Mouse (Mus musculus) T-helper 2 cell (primary cell): ENCODE data around the gene Six5.

ENCODE experiments used
- in situ Hi-C: fragments of 300-600 bp; cut with MboI, MseI; formaldehyde crosslinking; loops from one replicate; pipeline ENCODE4 v1.15.1; 2025; ENCODE audit warnings: high pct_unique_total_duplicates

Gene Six5

DNA sequence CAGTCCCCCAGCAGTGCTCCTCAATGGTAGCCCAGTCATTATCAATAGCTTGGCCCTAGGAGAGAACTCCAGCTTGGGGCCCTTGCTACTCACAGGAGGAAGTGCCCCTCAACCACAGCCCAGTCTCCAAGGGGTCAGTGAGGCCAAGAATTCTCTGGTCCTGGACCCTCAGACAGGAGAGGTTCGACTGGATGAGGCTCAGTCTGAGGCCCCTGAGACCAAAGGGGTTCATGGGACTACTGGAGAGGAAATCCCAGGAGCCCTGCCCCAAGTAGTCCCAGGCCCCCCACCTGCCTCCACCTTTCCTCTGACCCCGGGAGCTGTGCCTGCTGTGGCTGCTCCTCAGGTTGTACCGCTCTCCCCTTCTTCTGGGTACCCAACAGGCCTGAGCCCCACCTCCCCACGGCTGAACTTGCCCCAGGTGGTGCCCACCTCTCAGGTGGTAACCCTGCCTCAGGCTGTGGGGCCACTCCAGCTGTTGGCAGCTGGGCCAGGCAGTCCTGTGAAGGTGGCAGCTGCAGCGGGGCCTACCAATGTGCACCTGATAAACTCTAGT lies 2.1 kb downstream of the Six5 start:
- in situ Hi-C loops, result no loop called here

DNA sequence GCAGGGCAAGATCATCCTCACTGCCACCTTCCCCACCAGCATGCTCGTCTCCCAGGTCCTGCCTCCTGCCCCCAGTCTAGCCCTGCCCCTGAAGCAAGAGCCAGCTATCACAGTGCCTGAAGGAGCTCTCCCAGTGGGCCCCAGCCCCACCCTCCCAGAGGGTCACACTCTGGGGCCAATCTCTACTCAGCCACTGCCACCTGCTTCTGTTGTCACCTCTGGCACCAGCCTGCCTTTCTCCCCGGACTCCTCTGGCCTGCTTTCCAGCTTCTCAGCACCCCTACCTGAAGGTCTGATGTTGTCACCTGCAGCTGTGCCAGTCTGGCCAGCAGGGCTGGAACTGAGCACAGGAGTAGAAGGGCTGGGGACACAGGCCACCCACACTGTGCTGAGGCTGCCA lies 2.8 kb downstream of the Six5 start:
- in situ Hi-C loops, result no loop called here

DNA sequence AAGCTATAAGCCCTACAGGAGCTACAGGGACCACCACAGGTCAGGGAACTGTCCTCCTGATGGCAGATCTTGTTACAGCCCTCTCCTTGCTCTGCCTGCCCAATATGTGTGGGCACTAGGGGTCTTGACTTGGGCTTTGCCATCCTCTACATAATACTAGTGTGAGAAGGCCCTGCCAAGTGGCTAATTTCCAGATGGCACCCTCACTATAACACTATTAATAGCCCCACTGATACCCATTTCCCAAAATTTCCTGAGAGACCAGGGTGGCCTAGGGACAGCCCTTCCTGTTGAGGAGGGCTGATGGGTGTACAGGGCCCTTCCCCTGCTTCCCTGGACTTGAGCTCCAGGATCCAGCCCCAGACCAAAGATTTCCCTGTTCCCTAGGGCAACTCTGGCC lies 3.5 kb downstream of the Six5 start:
- in situ Hi-C loops, result no loop called here

DNA sequence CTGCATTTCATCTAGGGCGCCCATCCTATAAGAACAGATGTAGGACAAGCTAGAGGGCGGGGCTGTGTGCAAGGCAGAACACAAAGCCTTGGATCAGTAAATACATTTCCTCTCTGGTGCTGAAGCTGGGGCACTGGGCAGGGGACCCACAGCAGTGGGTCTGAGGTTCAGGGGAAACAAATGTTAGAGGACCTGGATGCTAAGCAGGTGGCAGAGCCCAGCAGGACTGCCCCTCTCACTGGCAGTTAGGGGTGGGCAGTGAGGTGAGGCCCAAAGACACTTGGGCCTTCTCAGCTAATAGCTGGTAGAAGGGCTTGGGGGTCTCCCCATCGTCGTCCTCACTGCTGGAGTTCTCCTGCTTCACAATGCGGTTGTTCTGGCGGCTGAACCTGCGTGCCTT lies 4.4 kb downstream of the Six5 start:
- in situ Hi-C loops, result no loop called here

DNA sequence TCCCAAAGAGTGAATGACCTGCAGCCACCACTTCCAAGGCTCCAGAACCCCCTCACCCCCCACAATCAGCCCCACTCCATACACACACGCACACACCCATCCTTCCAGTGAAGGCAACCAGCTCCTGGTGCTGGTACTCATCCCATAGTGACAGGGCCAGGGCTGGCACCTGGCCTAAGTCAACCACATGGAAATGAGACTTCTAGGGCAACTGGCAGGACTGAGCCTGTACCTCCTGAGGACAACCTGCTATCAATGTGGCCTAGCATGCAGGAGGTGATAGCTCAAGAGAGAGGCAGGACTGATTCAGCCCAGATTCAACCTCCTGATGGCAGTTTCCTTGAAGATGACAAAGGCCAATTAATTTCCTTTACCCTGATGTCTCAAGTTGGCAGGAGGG lies 5.9 kb downstream of the Six5 start:
- in situ Hi-C loops, result no loop called here

DNA sequence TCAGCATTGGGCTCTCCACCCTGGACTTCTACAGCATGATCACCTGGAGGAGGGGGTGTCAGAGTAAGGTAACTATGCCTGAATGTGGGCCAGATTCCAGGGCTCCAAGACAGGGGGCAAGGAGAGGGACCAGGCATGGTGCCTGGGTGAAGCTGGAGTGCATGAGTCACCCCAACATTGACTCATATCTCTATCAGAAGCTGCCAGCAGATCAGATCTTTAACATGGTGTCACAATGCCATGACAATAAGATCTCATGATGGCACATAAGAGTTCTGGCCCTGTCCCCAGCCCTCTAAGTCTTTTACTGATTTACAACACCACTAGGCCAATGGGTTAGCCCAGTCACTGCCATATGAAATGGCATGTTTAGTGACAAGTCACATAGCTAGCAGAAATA lies 9.3 kb downstream of the Six5 start:
- in situ Hi-C loops, result no loop called here

DNA sequence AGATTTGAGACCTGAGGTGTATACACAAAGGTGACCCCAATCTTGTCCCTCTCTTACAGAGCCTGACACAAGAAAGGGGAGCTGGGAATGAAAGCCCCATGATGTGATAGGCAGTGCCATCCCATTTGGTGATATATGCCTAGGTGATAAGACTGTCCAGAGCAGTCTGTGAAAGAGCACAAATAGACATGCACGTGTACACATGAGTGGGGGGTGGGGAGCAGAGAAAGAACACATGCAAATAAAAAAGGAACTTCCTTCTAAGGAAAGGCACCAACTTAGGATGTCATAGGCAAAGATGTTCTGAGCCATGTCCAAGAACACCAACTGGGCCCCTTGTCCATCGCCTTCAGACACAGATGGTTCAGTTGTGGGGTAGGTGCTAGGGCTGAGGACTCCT lies 10.1 kb downstream of the Six5 start:
- in situ Hi-C loops, result no loop called here

DNA sequence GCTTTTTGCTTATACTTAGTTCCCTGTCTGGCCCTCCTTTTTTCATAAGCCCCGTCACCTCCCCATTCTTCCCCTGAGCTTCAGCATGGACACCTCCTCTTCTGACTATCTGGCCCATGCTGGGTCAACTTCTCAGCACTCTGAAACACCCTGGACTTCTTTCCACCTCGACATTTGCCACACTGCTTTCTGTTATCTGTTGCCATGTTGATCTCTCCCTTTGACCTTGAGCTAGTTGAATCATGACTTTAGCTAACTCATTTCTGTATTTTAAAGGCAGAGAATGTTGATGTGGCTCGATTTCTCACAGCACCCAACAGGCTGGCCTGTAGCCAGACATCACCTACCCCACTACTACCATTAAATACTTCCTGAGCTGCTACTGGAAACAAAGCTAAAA lies 13.0 kb downstream of the Six5 start:
- in situ Hi-C loops, result no loop called here

DNA sequence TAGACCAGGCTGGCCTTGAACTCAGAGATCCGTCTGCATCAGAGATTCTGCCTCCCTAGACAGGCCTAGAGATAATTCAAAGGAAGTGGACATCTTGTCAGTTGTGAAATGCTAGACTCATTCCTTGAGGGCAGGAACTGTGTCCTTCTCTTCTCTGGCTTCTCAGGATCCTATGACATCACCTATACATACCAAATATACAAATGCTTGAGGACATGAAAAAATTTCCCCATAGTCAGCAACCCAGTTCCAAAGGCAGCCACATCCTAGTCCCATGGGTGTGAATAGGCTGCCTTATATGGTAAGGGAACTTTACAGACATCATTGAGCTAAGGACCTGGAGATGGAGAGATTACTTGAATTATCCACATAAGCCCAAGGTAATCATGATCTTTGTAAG lies 15.2 kb downstream of the Six5 start:
- in situ Hi-C loops, result no loop called here

DNA sequence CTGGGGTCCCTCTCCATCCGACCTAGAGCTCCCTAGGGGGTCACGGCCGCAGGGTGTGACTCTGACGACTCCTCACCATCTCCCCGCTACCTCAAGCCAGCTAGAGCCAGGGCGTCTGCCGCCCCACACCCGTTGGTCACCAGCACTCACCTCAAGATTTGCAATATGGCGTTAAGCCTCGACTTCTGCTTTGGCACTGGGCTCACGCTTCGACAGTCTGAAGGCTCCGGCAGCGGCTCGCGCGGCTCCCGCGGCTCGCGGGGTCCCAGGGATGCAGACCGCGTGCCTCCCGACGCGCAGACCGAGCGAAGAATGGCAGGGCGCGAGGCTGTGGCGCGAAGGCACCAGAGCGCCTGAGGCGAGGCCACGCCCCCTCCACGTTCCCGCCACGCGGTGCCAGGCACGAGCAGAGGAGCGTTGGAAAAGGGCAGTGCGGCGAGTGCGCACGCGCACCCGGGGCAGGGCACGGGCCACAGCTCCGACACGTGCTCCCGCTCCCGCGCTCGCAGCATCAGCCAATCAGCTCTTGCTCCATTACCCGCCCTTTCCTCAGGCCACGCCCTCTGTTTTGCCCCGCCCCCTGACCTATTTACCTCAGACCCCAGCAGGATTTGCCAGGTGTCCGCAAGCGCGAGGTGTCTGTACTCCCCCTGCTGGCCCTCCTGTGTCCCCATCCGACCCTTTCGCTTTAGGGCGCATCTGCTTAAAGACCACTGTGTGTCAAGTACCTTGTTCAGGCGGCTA lies 23.8 kb downstream of the Six5 start, which contains the start of gene Gm4969:
TSS of gene Gm4969 (minus strand) at position 341 of the 744 bp plus-strand sequence.
- in situ Hi-C loops, result no loop called here

DNA sequence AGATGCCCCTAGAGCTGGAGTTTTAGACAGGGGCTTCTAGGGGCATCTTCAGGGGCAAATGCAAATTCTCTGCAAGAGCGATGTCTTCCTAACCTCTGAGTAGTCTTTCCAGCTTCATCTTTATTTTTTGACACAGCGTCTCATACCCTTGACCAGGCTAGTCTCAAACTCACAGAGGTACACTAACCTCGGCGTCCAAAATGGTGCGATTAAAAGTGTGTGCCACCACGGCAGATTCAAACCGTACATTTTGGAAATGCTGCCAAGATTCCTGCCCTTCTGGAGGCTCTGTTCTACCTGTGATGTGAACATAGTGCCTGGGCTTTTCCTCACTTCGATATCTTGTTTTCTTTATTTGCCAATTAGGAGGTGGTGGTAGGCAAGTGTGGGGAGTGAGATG lies 24.7 kb downstream of the Six5 start:
- in situ Hi-C loops, result no loop called here

DNA sequence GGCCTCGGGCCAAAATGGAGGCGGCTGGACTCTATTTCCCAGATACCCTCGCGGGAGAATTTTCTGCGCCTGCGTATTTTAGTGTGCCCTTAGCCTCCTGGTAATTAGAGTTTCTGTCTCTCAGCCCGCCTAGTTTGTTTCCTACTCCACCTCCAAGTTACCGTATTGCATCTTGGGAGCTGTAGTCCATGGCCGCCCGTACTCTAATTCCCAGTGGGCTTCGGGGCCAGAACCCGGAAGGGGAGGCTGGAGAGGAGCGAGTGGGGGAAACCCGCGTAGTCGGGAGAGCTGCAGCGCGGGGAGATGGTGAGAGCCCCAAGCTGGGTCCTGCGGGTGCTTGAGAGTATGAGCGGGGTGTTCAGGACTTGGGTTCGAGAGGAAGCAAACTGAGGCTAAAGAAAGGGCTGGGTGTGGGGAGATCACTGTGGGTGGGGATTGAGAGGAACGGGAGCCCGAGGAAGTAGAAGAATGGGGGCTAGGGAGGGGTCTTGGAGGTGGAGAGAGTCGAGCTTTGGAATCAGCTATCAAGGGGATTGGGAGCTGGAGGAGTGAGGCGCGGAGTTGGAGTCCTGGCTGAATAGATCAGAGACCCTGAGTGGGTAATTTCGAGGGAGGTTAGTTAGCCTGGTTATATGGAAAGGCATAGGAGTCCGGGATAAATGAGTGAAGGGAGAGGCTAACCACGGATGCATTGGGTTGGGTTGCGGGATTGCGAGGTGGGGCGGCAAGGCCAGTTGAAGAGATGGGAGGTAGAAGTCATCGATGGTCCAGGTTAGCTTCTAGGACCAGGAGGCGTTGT lies 25.4 kb downstream of the Six5 start, which contains the start of gene Fbxo46:
TSS of gene Fbxo46 (plus strand) at position 229 of the 799 bp plus-strand sequence.
- in situ Hi-C loops, result no loop called here

DNA sequence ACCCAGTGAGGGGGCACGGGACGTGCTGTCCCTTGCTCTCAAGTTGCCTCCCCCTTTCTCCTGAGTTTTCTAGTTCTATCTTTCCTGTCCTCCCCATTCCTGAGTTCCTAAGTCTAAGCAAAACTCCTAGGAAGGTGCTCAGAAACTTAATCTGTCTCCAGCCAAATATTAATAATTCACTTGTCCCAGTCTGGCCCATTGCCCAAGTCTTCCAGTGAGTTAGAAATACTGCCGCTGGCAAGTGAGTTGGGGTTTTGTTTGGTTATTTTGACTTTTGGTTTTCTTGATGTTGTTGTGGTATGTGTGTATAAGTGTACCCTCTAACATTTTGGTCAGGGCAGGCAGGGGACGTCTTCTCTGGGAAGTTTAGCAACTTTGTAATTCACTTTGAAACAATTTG lies 27.3 kb downstream of the Six5 start:
- in situ Hi-C loops, result no loop called here

DNA sequence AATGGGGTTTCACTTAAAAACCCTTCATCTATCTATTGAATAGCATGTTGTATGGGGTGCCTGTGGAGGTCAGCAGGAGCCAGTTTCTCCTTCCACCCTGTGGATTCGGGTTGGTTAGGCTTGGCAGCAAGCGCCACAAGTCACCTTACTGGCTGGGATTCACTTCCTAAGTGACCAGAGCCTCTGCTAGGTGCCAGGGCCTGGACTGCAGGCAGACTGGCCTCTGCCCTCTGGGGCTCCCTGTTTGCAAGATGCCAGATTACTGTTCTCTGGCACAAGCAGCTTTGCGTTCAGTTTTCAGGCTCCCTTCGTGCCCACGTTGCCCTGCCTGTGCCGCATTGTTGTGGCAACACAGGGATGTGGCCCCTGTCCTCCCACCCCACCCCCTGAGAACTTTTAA lies 30.3 kb downstream of the Six5 start:
- in situ Hi-C loops, result no loop called here

DNA sequence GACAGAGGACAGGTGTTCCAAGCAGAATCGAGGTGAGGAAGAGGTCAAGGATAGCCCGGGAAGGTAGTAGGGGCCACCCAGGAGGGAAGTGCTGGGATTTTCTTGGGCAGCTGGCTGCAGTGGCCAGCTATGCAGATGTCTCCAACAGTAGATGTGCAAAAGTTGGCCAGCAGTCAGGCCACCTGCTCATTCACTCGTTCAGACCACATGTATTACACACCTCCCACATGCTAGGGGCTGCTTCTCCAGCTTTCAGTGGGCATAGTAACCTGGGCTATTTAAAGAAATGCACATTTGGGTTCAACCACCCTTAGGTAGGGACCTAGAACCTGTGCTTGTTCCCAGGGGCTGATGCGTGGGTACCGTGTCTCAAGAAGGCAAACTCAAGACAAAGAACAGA lies 33.4 kb downstream of the Six5 start:
- in situ Hi-C loops, result no loop called here

DNA sequence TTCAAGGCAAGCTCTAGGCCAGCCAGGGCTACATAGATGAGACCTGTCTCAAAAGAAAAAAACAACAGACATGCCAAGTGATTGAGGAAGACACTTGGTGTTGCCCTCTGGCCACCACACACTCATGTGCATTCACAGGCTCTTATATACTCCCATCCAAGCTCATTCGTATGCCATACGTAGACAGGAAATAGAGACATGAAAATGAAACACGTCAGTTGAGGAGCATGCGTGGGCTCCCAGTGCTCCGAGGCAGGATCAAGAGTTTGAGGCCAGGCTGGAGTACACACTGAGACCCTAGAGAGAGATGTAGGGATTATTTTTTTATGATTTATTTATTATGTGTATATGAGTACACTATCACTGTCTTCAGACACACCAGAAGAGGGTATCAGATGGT lies 35.0 kb downstream of the Six5 start:
- in situ Hi-C loops, result no loop called here

DNA sequence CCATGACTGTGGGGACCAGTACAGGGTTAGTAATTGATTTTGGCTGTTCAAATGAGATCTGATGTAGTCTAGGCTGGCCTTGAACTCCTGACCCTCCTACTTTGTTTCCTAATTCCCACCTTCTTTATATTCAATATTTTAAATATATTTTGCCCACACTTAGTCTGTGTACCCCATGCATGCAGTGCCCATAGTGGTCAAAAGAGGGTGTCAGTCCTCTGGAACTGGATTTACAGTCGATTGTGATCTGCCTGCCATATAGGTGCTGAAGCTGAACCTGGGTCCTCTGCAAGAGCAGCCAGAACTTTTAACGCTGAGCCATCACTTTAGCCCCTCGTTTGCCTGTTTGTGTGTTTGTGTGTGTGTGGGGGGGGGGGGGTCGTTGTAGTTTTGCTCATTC lies 36.3 kb downstream of the Six5 start:
- in situ Hi-C loops, result no loop called here

DNA sequence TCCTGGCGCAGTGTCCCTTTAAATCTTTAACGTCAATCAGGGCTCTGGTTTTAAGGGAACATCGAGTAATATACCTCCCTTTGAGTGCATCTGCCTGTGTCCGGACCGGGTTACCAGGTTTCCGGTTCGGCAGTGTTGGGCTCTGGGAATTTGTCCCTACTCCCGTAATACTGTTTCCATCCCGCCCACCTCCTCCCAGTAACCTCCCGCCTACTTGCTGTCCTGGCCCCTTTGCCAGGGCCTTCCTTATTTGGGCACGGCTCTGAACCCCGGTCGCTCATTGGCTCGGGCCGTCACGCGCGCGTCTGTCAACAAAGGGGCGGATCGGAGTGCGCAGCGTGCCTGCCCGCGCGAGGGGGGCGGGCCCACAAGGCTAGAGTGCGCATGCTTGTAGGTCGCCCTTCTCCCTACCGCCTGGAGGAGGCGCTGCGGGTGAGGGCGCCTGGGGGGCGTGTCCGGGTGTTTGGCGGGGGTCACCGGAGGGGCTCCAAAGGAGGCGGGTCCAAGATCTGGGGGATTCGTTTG lies 37.0 kb downstream of the Six5 start:
- in situ Hi-C loops, result no loop called here

DNA sequence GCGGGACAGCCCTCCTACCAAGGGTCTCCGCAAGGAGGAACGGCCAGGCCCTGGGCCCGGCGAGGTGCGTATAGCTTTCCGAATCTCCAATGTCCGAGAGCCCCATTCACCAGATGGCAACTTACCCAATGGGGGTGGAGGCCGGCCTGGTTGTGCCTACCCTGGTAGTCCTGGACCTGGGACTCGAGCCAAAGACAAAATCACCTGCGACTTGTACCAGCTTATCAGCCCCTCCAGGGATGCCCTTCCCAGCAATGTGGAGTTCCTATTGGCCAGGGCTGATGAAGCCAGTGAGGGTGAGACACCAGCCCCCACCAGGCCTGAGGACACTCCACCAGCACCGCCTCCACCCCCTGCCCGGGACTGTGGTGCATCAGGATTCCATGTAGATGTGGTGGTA lies 41.8 kb downstream of the Six5 start:
- in situ Hi-C loops, result loop anchor here (5.0 kb wide), 1 partner anchor 576 kb away; no protein-coding TSS in a partner anchor

DNA sequence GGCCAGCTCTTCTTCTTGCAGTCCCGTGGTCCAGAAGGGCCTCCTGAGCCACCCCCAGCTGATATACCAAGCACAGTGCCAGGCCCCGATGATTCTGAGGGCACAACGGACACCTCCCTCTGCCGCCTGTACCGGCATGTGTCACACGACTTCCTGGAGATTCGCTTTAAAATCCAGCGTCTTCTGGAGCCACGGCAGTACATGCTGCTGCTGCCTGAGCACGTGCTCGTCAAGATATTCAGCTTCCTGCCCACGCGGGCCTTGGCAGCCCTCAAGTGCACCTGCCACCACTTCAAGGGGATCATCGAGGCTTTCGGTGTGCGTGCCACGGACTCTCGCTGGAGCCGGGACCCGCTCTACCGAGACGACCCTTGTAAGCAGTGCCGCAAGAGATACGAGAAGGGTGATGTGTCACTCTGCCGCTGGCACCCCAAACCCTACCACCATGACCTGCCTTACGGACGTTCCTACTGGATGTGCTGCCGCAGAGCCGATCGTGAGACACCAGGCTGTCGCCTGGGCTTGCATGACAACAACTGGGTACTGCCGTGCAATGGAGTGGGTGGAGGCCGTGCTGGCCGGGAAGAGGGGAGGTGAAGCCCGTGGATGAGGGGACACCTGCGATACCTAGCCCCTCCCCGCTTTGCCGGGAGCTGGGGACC lies 42.4 kb downstream of the Six5 start:
- in situ Hi-C loops, result loop anchor here (5.0 kb wide), 1 partner anchor 575 kb away; no protein-coding TSS in a partner anchor

DNA sequence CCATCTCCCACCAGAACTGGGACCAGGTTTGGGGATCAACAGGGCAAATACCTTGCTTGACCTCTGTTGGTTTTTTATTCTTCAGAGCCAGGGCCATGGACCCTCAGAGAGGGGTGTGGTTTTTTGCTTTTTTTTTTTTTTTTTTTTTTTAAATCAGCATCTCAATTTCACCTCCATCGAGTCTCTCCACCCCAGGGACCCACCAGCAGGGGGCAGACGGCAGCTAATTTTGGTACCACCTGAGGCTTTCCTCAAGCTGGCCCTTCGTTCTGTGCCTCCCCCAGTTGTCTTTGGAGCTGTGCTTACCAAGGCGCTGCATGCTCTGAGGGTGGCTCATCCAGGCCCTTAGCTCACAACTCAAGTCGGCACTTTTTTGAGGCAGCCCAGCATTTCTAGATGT lies 43.0 kb downstream of the Six5 start:
- in situ Hi-C loops, result loop anchor here (5.0 kb wide), 1 partner anchor 575 kb away; no protein-coding TSS in a partner anchor

DNA sequence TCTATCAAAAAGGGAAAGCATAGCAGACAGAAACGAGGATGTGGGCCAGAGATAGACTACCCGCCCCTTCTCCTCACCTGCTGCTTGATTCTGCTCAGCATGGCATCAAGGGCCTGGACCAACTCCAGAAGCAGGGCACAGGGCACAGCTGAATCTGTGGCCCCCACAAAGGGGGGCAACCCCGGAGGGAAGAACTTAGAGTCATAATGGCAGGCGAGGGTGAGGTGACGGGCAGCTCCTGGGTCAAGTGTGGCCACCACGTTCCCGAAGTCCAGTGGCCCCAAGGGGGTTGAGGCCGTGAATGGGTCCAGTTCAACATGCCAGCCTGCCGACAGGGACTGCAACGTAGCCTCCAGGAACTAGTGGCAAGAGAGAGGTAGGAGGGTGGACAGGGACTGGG lies 52.4 kb downstream of the Six5 start:
- in situ Hi-C loops, result no loop called here
